ENCODE assay signal across 27 mouse cellular contexts in genomic region chr1:137003144-137003543, GRCm38 (mm10). TPM values are rescaled to one million over a fixed set of nuclear protein-coding genes. Genes with fewer than 3 reads are reported as not detected.
"Had no signal": no experiment of that assay in that cellular context is flagged by ENCODE, and none has a peak within 500 bp of the region (broad histone marks: within the 10 kb centered on the region; RNA-seq: fewer than 3 reads in every experiment).

No protein-coding gene starts in this region.

- H3K27ac ChIP-seq: embryonic facial prominence, embryonic 10.5 days; embryonic facial prominence, embryonic 12.5 days; embryonic facial prominence, embryonic 13.5 days; embryonic facial prominence, embryonic 15.5 days; forebrain, embryonic 10.5 days; forebrain, embryonic 12.5 days; forebrain, embryonic 13.5 days; forebrain, embryonic 15.5 days; gastrocnemius, adult 2 months; heart, adult 2 months had no signal

- H3K27me3 ChIP-seq: embryonic facial prominence, embryonic 12.5 days; embryonic facial prominence, embryonic 13.5 days; embryonic facial prominence, embryonic 15.5 days; forebrain, embryonic 12.5 days; forebrain, embryonic 13.5 days; forebrain, embryonic 15.5 days had no signal

- H3K4me3 ChIP-seq: embryonic facial prominence, embryonic 10.5 days; embryonic facial prominence, embryonic 12.5 days; embryonic facial prominence, embryonic 13.5 days; embryonic facial prominence, embryonic 15.5 days; erythroblast, embryonic 14.5 days; forebrain, embryonic 10.5 days; forebrain, embryonic 12.5 days; forebrain, embryonic 13.5 days; forebrain, embryonic 15.5 days; gastrocnemius, adult 2 months; heart, adult 2 months had no signal

- H3K9me3 ChIP-seq: embryonic facial prominence, embryonic 10.5 days; embryonic facial prominence, embryonic 12.5 days; embryonic facial prominence, embryonic 13.5 days; embryonic facial prominence, embryonic 15.5 days; forebrain, embryonic 12.5 days; forebrain, embryonic 13.5 days; forebrain, embryonic 15.5 days had no signal

- ATAC-seq: forebrain, embryonic 13.5 days; forebrain, embryonic 14.5 days; forebrain, embryonic 15.5 days; forebrain, embryonic 16.5 days; forebrain, postnatal 0 days had no signal

- DNase-seq: cerebellum, adult 9-10 months; cerebellum, adult 9-11 months; cerebellum, postnatal 14 days; cerebellum, postnatal 25 days; cerebellum, postnatal 36 days; embryo, embryonic 11 days; forebrain, postnatal 0 days; gastrocnemius, adult 2 months; gastrocnemius, postnatal 10 days; gastrocnemius, postnatal 14 days; gastrocnemius, postnatal 25 days; gastrocnemius, postnatal 36 days; heart, adult 11 months; heart, adult 18-20 months; heart, adult 2 months had no signal

- H3K4me1 ChIP-seq: embryonic facial prominence, embryonic 10.5 days; embryonic facial prominence, embryonic 12.5 days; embryonic facial prominence, embryonic 13.5 days; embryonic facial prominence, embryonic 15.5 days; forebrain, embryonic 10.5 days; forebrain, embryonic 12.5 days; forebrain, embryonic 13.5 days; forebrain, embryonic 15.5 days had no signal

- H3K36me3 ChIP-seq: embryonic facial prominence, embryonic 10.5 days; embryonic facial prominence, embryonic 12.5 days; embryonic facial prominence, embryonic 13.5 days; embryonic facial prominence, embryonic 15.5 days; forebrain, embryonic 10.5 days; forebrain, embryonic 12.5 days; forebrain, embryonic 15.5 days had no signal

- H3K4me2 ChIP-seq: embryonic facial prominence, embryonic 12.5 days; embryonic facial prominence, embryonic 13.5 days; embryonic facial prominence, embryonic 15.5 days; forebrain, embryonic 12.5 days; forebrain, embryonic 13.5 days; forebrain, embryonic 15.5 days had no signal

- H3K9ac ChIP-seq: embryonic facial prominence, embryonic 12.5 days; embryonic facial prominence, embryonic 13.5 days; embryonic facial prominence, embryonic 15.5 days; forebrain, embryonic 12.5 days; forebrain, embryonic 13.5 days; forebrain, embryonic 15.5 days; forebrain, postnatal 0 days had no signal

RNA-seq across cellular contexts. Expression of gene Nr5a2, which starts 42.9 kb away (rescaled TPM):
- polyA plus RNA-seq: cortical plate, adult 2 months had no signal
